Comparison of ENCODE assay signal across 33 mouse cellular contexts in the genomic region with DNA sequence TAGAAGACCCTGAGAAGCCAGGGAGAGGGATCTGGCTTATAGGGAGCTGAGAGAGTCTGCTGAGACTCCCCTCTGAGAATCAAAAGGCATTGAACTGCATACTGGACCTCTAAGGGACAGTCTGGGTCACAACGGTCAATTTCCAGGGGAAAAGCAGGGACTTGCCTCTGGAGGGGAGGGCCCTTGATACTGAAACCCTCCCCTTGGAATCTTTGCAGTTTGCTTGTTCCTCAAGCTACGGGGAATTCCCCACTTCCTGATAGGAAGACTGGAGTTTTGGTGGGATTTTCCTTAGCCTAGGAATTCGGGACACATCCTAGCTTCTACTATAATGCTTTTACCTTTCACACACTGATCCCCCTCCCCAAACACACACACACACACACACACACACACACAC. TPM values are rescaled to one million over a fixed set of nuclear protein-coding genes. Genes with fewer than 3 reads are reported as not detected.
A peak's percentile ranks its signal among the peaks of the same experiment; 100 is the strongest.
DNase-seq lines count a peak whose midpoint lies in the region; ATAC-seq and TF ChIP-seq lines count a peak whose summit lies in the region.
"Had no signal": no experiment of that assay in that cellular context is flagged by ENCODE, and none has a peak within 500 bp of the region (broad histone marks: within the 10 kb centered on the region; RNA-seq: fewer than 3 reads in every experiment).

No protein-coding gene starts in this region.

- no peak overlapping the region for H3K9ac ChIP-seq in heart, adult 2 months (ENCODE audit: low read depth, low read length)
- H3K9ac ChIP-seq in hindbrain, embryonic 16.5 days (ENCODE audit: low read depth, low read length): no peak overlapping the region
- no peak overlapping the region for H3K9ac ChIP-seq in midbrain, embryonic 11.5 days (ENCODE audit: low read length)
- no peak overlapping the region for H3K9ac ChIP-seq in midbrain, embryonic 13.5 days (replicated peaks)
- H3K9ac ChIP-seq: embryonic facial prominence, embryonic 15.5 days; forebrain, embryonic 13.5 days; intestine, embryonic 15.5 days; lung, embryonic 15.5 days; midbrain, embryonic 12.5 days; neural tube, embryonic 15.5 days; stomach, embryonic 15.5 days had no signal

- H3K79me2 ChIP-seq in heart, adult 2 months (replicated peaks; ENCODE audit: control insufficient read depth, insufficient read depth, low read length): no peaks in the 10 kb centered on the region

- H3K4me2 ChIP-seq in hindbrain, embryonic 16.5 days (ENCODE audit: low read length): no peak overlapping the region
- no peak overlapping the region for H3K4me2 ChIP-seq in midbrain, embryonic 11.5 days
- no peak overlapping the region for H3K4me2 ChIP-seq in midbrain, embryonic 13.5 days (replicated peaks)
- H3K4me2 ChIP-seq: embryonic facial prominence, embryonic 15.5 days; forebrain, embryonic 13.5 days; intestine, embryonic 15.5 days; lung, embryonic 15.5 days; midbrain, embryonic 12.5 days; neural tube, embryonic 15.5 days; stomach, embryonic 15.5 days had no signal

- intact Hi-C loops in heart, adult 2 months (cut with DNase I): no loop called here
- intact Hi-C loops in heart, postnatal 36 days (cut with DNase I): no loop called here

- WGBS in heart, adult 2 months: 36% methylated on average over 3 of the region's 3 CpGs
- 37% methylated on average over 3 of the region's 3 CpGs for WGBS in hindbrain, embryonic 10.5 days
- 39% methylated on average over 3 of the region's 3 CpGs for WGBS in hindbrain, embryonic 16.5 days
- WGBS in midbrain, embryonic 11.5 days: 44% methylated on average over 3 of the region's 3 CpGs
- WGBS in midbrain, embryonic 13.5 days: 56% methylated on average over 3 of the region's 3 CpGs

- H3K27ac ChIP-seq in heart, adult 2 months: peak overlapping the region; percentile 52
- H3K27ac ChIP-seq in hindbrain, embryonic 10.5 days: peak overlapping the region; percentile 71
- H3K27ac ChIP-seq in hindbrain, embryonic 16.5 days (ENCODE audit: low read depth, low read length): no peak overlapping the region
- no peak overlapping the region for H3K27ac ChIP-seq in midbrain, embryonic 11.5 days (ENCODE audit: low read depth, low read length)
- H3K27ac ChIP-seq in midbrain, embryonic 13.5 days: no peak overlapping the region
- H3K27ac ChIP-seq: embryonic facial prominence, embryonic 10.5 days; embryonic facial prominence, embryonic 15.5 days; forebrain, embryonic 13.5 days; hindbrain, postnatal 0 days; intestine, embryonic 15.5 days; kidney, postnatal 0 days; lung, embryonic 15.5 days; midbrain, embryonic 12.5 days; neural tube, embryonic 15.5 days; stomach, embryonic 15.5 days had no signal

- TF ChIP-seq CTCF in heart, adult 2 months (IDR thresholded peaks at IDR 0.05): no peak

- H3K27me3 ChIP-seq in heart, adult 2 months (ENCODE audit: control insufficient read depth, insufficient read depth, low read length): no peaks in the 10 kb centered on the region
- H3K27me3 ChIP-seq in hindbrain, embryonic 10.5 days (ENCODE audit: insufficient read depth, poor library complexity, severe bottlenecking): 0 out of 2 replicates have a peak, but pooled peaks cover 5% of the 10 kb centered on the region
- no peaks in the 10 kb centered on the region for H3K27me3 ChIP-seq in hindbrain, embryonic 16.5 days (replicated peaks; ENCODE audit: control insufficient read depth, insufficient read depth, low read length)
- H3K27me3 ChIP-seq in midbrain, embryonic 11.5 days (ENCODE audit: control insufficient read depth, insufficient read depth, low read length): no peaks in the 10 kb centered on the region
- H3K27me3 ChIP-seq in midbrain, embryonic 13.5 days: no peaks in the 10 kb centered on the region
- H3K27me3 ChIP-seq: embryonic facial prominence, embryonic 15.5 days; forebrain, embryonic 13.5 days; midbrain, embryonic 12.5 days; neural tube, embryonic 15.5 days; stomach, embryonic 15.5 days had no signal

- ATAC-seq in hindbrain, embryonic 16.5 days: no peak
- ATAC-seq in midbrain, embryonic 11.5 days (ENCODE audit: low FRiP score): no peak
- no peak for ATAC-seq in midbrain, embryonic 13.5 days
- ATAC-seq: activated CD4-positive, CD25-positive, alpha-beta regulatory T cell, adult 4 months; forebrain, embryonic 13.5 days had no signal

- peaks cover 15% of the 10 kb centered on the region for H3K4me1 ChIP-seq in heart, adult 2 months (ENCODE audit: control insufficient read depth, insufficient read depth, low read length)
- peaks cover 23% of the 10 kb centered on the region for H3K4me1 ChIP-seq in hindbrain, embryonic 10.5 days (replicated peaks)
- H3K4me1 ChIP-seq in hindbrain, embryonic 16.5 days (ENCODE audit: control insufficient read depth, insufficient read depth, low read depth, low read length): no peaks in the 10 kb centered on the region
- H3K4me1 ChIP-seq in midbrain, embryonic 11.5 days (ENCODE audit: control insufficient read depth, insufficient read depth, low read length): no peaks in the 10 kb centered on the region
- H3K4me1 ChIP-seq in midbrain, embryonic 13.5 days (replicated peaks): 0 out of 2 replicates have a peak, but pooled peaks cover 4% of the 10 kb centered on the region
- H3K4me1 ChIP-seq: forebrain, embryonic 13.5 days; neural tube, embryonic 15.5 days had no signal

- no peak for TF ChIP-seq EP300 in heart, adult 2 months (IDR thresholded peaks at IDR 0.05; ENCODE audit: insufficient read depth, low read depth, low read length)

- H3K36me3 ChIP-seq in heart, adult 2 months (ENCODE audit: control insufficient read depth, insufficient read depth, low read length): no peaks in the 10 kb centered on the region
- no peaks in the 10 kb centered on the region for H3K36me3 ChIP-seq in hindbrain, embryonic 10.5 days
- H3K36me3 ChIP-seq in hindbrain, embryonic 16.5 days (ENCODE audit: control insufficient read depth, insufficient read depth, low read length): no peaks in the 10 kb centered on the region
- H3K36me3 ChIP-seq in midbrain, embryonic 11.5 days (ENCODE audit: control insufficient read depth, insufficient read depth, low read length): no peaks in the 10 kb centered on the region
- no peaks in the 10 kb centered on the region for H3K36me3 ChIP-seq in midbrain, embryonic 13.5 days
- H3K36me3 ChIP-seq: embryonic facial prominence, embryonic 10.5 days; embryonic facial prominence, embryonic 15.5 days; intestine, embryonic 15.5 days; lung, embryonic 15.5 days; midbrain, embryonic 12.5 days; neural tube, embryonic 15.5 days; stomach, embryonic 15.5 days had no signal

- H3K4me3 ChIP-seq in heart, adult 2 months: no peak overlapping the region
- no peak overlapping the region for H3K4me3 ChIP-seq in hindbrain, embryonic 10.5 days
- no peak overlapping the region for H3K4me3 ChIP-seq in hindbrain, embryonic 16.5 days (ENCODE audit: low read length)
- no peak overlapping the region for H3K4me3 ChIP-seq in midbrain, embryonic 11.5 days (ENCODE audit: low read depth, low read length)
- no peak overlapping the region for H3K4me3 ChIP-seq in midbrain, embryonic 13.5 days (replicated peaks)
- H3K4me3 ChIP-seq: embryonic facial prominence, embryonic 10.5 days; embryonic facial prominence, embryonic 15.5 days; forebrain, embryonic 13.5 days; intestine, embryonic 15.5 days; lung, embryonic 15.5 days; midbrain, embryonic 12.5 days; neural tube, embryonic 15.5 days; stomach, embryonic 15.5 days had no signal

- no peaks in the 10 kb centered on the region for H3K9me3 ChIP-seq in hindbrain, embryonic 10.5 days
- H3K9me3 ChIP-seq in hindbrain, embryonic 16.5 days (ENCODE audit: control insufficient read depth, low read length): no peaks in the 10 kb centered on the region
- no peaks in the 10 kb centered on the region for H3K9me3 ChIP-seq in midbrain, embryonic 11.5 days (ENCODE audit: control insufficient read depth, low read length)
- no peaks in the 10 kb centered on the region for H3K9me3 ChIP-seq in midbrain, embryonic 13.5 days
- H3K9me3 ChIP-seq: embryonic facial prominence, embryonic 10.5 days; embryonic facial prominence, embryonic 15.5 days; forebrain, embryonic 13.5 days; intestine, embryonic 15.5 days; lung, embryonic 15.5 days; midbrain, embryonic 12.5 days; neural tube, embryonic 15.5 days; stomach, embryonic 15.5 days had no signal

- no peak for DNase-seq in heart, adult 2 months
- no peak for DNase-seq in heart, postnatal 36 days
- no peak for DNase-seq in hindbrain, embryonic 10.5 days (ENCODE audit: low spot score)
- peak; percentile 80 for DNase-seq in midbrain, embryonic 11.5 days (ENCODE audit: low spot score, missing footprints)
- DNase-seq in retina, embryonic 14.5 days (ENCODE audit: low spot score): no peak
- no peak for DNase-seq in urinary bladder, postnatal 4 days (ENCODE audit: low spot score in 2 of 2)
- DNase-seq: adrenal gland, adult 2 months; adrenal gland, postnatal 36 days; B cell, adult 2 months; cerebellum, adult 2 months; cerebellum, postnatal 14 days; gastrocnemius, postnatal 14 days; heart, postnatal 4 days; kidney, adult 8-10 months; kidney, postnatal 4 days; layer of hippocampus, postnatal 36 days; left cerebral cortex, postnatal 4 days; liver; right cerebral cortex, postnatal 25 days; thymus, postnatal 14 days had no signal

- TF ChIP-seq POLR2A in heart, adult 2 months (IDR thresholded peaks at IDR 0.05; ENCODE audit: insufficient read depth, low read depth, low read length): no peak

RNA-seq across cellular contexts. Expression of gene Csf1, which starts 15.5 kb away (rescaled TPM):
- total RNA-seq in heart, adult 2 months (2021): 10 to 100 TPM; 30.0 to 41.7 TPM
- polyA plus RNA-seq in heart, adult 2 months (2012; rRNA removed): 32.9 and 44.0 TPM in 2 replicates
- 10 to 100 TPM; 34.4 to 49.5 TPM for total RNA-seq in heart, postnatal 36 days (2021)
- polyA plus RNA-seq in hindbrain, embryonic 10.5 days (2016; fragmentation: Nextera tagmentation; extraction: Ambion mirVana): 7.2 TPM in 2 replicates
- 8.0 and 9.8 TPM in 2 replicates for polyA plus RNA-seq in hindbrain, embryonic 16.5 days (2015; fragmentation: Nextera tagmentation; extraction: Ambion mirVana)
- polyA plus RNA-seq in midbrain, embryonic 11.5 days (2014; fragmentation: Nextera tagmentation; extraction: Ambion mirVana): 4.6 and 5.7 TPM in 2 replicates
- 4.9 and 5.3 TPM in 2 replicates for polyA plus RNA-seq in midbrain, embryonic 13.5 days (2015; fragmentation: Nextera tagmentation; extraction: Ambion mirVana)

Comparison
In these comparisons a context has a peak if more than half of its experiments do, and no peak if none do; other contexts are left out.
1. H3K27ac ChIP-seq: peak in heart, adult 2 months (single experiment) and hindbrain, embryonic 10.5 days (single experiment); none in hindbrain, embryonic 16.5 days (single experiment), midbrain, embryonic 11.5 days (single experiment) and midbrain, embryonic 13.5 days (single experiment).